Mouse (Mus musculus) CD8-positive naive resting alpha-beta T cell, adult 2 months (primary cell): ENCODE data around the gene Ifne.
A peak's percentile ranks its signal among the peaks of the same experiment; 100 is the strongest.

ENCODE experiments used
- DNase-seq, 2 experiments: peaks; one replicate each; pipeline ENCODE4 v3.0.0; 2022; ENCODE audit warnings: low read depth in 2 of 2, low spot score in 2 of 2

Gene Ifne

DNA sequence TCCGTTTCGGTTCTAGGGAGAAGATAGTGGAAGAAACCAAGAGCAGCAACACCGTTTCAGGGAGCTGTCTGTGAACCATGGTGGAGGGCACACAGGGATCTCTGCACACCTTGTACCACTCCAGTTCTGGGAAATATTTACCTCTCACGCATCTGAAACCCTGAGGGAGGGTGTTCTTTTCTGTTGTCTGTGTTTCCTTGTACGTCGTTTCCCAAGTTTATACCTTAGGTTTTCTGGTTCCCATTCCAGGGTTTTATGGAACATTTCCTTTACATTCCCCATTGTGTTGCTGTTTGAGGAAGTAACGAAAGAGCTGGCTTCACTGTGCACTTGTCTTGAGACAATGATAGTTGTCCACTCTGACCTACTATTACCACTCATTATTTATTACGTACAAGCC lies at the start of gene Ifne:
Gene Ifne (minus strand): TSS at position 101 of the 400 bp plus-strand sequence.
- DNase-seq = no peak

GRCm38 (mm10) chr4:88928341-88929102 lies 48.5 kb upstream of the Ifne start:
- no peak for DNase-seq

DNA sequence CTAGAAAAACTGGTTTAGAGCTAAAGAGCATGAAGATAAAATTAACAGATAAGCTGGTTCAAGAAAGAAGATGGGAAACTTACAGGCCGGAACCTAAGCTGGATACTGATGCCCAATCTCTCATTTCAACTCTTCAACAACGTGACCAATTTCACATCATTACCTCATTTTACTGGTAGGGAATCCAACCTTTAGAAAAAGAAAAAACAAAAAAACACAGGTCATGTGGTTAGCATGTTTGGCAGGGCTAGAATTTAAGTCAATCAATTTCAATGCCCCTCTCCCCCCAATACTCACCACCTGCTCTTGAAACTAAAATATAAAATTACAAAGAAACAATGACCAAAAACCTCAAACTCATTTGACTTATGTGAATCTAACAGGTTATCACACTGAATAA lies 47.8 kb upstream of the Ifne start:
- no peak for DNase-seq

GRCm38 (mm10) chr4:88926637-88927036 lies 46.6 kb upstream of the Ifne start:
- DNase-seq = no peak

- no peak for DNase-seq
Observed at GRCm38 (mm10) chr4:88926082-88926481, 46.1 kb upstream of the Ifne start.

DNA sequence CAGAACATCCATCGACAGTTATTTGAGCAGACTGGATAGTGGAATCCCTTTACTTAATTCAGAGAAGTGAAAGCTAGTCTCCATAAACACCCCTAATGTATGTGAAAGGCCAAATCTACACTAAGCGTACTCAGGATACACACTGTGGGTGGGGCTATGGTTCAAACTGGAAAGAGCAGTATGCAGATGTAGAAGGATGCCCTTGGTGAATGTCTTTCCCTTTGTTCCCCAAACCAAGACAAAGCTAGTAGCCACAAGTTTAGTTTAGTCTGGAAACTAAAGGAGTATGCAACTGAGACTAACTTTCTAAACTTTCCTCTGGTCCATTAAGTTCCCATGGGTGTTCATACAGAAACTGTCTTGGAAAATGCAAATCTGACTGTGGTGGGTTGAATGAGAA lies 45.5 kb upstream of the Ifne start:
- DNase-seq = no peak

DNA sequence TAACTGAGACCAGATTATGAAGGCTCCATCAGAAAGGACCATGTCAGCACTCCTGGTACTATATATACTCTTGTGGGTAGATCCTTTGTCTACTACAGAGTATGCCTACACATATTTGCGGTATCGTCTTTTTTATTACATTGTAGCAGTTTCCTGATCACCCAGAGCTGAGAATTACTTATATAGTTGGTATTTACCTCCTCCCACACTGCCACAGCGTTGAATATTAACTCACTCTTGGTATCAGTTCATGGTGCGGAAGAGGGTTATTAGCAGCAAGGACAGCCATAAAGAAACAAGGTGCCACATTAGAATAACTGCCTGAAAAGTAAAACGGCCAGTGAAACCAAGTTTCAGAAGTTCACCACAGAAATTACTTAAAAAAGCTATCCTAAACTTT lies 41.3 kb upstream of the Ifne start:
- DNase-seq = no peak

DNA sequence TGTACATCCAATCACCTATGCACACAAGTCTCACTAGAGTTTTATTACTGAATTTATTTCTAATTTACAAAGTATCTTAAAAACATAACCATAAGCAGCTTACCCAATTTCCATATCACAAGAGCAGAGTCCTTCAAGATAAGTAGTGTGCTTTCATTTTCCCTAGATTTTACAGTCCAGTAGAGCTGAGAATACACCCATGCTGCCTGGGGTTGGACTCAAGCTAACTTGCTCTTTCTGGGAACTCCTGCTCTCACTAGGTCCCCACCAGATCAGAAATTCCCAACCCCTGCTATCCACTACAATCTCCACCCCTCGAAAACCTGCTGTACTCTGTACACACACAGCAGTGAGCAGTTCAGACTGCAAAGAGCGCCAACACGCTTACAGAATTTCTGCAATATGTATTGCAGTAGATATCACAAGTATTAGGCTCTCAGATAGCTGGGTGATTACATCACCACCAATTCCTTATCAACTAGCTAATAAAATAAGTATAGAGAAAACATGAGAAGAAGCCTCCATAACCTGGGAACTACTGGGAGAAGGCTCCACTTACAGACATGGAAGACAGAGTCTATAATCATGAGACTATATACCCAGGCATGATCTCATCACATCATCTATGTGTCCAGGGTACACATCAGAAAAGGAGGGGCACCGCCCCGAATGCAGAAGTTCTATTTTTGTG lies 37.9 kb upstream of the Ifne start:
- DNase-seq = no peak

GRCm38 (mm10) chr4:88916306-88916705 lies 36.3 kb upstream of the Ifne start:
- no peak for DNase-seq

DNA sequence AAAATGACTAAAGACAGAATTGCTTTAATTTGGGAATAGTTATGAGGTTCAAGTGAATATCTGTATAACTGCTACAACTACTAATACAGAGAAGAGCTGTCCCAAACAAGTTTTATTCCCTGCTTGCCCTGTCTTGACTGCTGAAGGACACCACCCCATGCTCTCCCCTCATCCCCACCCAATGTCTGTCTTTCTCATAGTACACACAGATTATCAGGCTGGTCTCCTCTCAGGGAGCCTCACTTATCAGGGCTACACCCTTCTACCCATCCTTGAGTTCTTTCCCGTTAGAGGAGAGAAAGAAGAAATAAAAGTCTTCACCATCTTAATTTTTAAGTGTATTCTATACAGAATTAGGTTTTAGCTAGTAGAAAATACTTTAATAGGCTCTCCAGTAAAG lies 34.0 kb upstream of the Ifne start:
- no peak for DNase-seq

- no peak for DNase-seq
Observed at GRCm38 (mm10) chr4:88912882-88913281, 32.9 kb upstream of the Ifne start.

GRCm38 (mm10) chr4:88912187-88912586 lies 32.2 kb upstream of the Ifne start:
- DNase-seq = no peak

GRCm38 (mm10) chr4:88909600-88910534 lies 29.9 kb upstream of the Ifne start:
- DNase-seq = no peak

DNA sequence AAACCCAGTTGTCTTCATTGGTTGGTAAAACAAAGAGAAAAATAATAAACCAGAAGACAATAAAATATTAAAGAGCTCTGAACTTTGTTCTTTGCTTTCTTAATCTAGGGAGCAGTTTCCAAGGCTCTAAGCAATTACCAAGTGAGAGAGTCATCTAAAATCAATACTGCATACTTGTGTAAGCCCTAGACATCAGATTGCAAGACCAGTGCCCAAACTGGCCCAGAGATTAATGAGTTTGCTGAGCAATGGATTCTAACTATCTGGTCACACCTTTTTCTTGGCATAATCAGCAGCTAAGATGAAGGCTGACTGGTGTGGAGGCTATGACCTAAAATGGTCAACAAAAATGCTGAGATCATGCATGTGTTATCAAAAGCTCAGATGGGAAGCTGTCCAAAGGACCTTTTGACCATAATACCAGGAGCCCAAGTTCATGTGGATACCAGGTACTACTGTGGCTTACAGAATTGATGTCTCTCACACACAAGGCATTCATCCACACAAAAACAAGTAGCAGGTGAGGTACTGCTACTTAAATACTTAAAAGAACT lies 13.3 kb upstream of the Ifne start:
- no peak for DNase-seq

- no peak for DNase-seq
Observed at GRCm38 (mm10) chr4:88888236-88888635, 8.2 kb upstream of the Ifne start.

GRCm38 (mm10) chr4:88878772-88879171 lies 1.2 kb downstream of the Ifne start:
- no peak for DNase-seq

- no peak for DNase-seq
Observed at GRCm38 (mm10) chr4:88878246-88878645, 1.8 kb downstream of the Ifne start.

DNA sequence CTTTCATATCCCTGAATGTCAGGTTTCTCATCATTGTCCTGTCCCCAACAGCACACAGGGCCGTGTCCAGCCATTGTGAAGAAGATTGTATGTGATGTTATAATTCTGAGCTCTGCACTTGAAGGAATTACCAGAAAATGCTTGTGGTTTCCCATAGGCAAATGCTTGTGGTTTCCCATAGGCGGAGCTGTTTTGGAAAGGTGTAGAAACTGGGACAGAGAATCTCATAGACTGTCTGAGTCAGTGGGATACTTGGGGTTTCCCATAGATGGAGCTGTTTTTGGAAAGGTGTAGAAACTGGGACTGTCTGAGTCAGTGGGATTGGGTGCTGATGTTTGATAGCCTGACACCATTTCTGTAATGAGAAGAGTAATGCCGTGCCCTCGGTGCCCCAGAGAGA lies 3.5 kb downstream of the Ifne start:
- DNase-seq = no peak

- no peak for DNase-seq
Observed at GRCm38 (mm10) chr4:88875435-88876095, 4.4 kb downstream of the Ifne start.

GRCm38 (mm10) chr4:88872691-88873090 lies 7.3 kb downstream of the Ifne start:
- peak; percentile 30 to 43 for DNase-seq
